Mouse (Mus musculus) frontal cortex, postnatal 36 days (tissue): ENCODE data around the gene Mapt.
"Not testable (repeated sequence)": the region's sequence is repeated elsewhere in the genome, so short reads cannot be mapped to it uniquely, and the experiment has no call there.

Source experiments
- DNase-seq, 2 experiments: peaks; one replicate each; pipeline ENCODE4 v3.0.0; 2022; ENCODE audit warnings: low spot score in 2 of 2

Mapt gene

GRCm38 (mm10) chr11:104231041-104231911 lies at the start of gene Mapt:
TSS of gene Mapt (plus strand) at chr11:104231390.
- DNase-seq: peak; percentile 93 to 94

- DNase-seq: no peak
Measured at GRCm38 (mm10) chr11:104182141-104182540, 49.0 kb upstream of the Mapt start.

- DNase-seq: no peak
Measured at GRCm38 (mm10) chr11:104186135-104186836, 44.9 kb upstream of the Mapt start, which contains the start of gene Sppl2c. TSS of gene Sppl2c (plus strand) at chr11:104186327.

- no peak for DNase-seq
Measured at GRCm38 (mm10) chr11:104186837-104187150, 44.4 kb upstream of the Mapt start.

GRCm38 (mm10) chr11:104187766-104188165 lies 43.4 kb upstream of the Mapt start:
- DNase-seq: no peak

GRCm38 (mm10) chr11:104190008-104190407 lies 41.2 kb upstream of the Mapt start:
- DNase-seq: no peak

- no peak for DNase-seq
Measured at GRCm38 (mm10) chr11:104195382-104195781, 35.8 kb upstream of the Mapt start.

- DNase-seq: peak; percentile 92 to 97
Measured at GRCm38 (mm10) chr11:104195791-104196190, 35.4 kb upstream of the Mapt start.

GRCm38 (mm10) chr11:104197861-104198260 lies 33.3 kb upstream of the Mapt start:
- DNase-seq: no peak

- DNase-seq: no peak
Measured at GRCm38 (mm10) chr11:104203271-104203670, 27.9 kb upstream of the Mapt start.

GRCm38 (mm10) chr11:104206573-104206972 lies 24.6 kb upstream of the Mapt start:
- DNase-seq: no peak

GRCm38 (mm10) chr11:104209041-104209440 lies 22.1 kb upstream of the Mapt start:
- no peak for DNase-seq

GRCm38 (mm10) chr11:104211251-104211650 lies 19.9 kb upstream of the Mapt start:
- DNase-seq: no peak

- not testable (repeated sequence) for DNase-seq
Measured at GRCm38 (mm10) chr11:104214128-104214527, 17.1 kb upstream of the Mapt start.

- DNase-seq: no peak
Measured at GRCm38 (mm10) chr11:104218075-104218474, 13.1 kb upstream of the Mapt start.

- DNase-seq: no peak
Measured at GRCm38 (mm10) chr11:104220291-104220690, 10.9 kb upstream of the Mapt start.

- no peak for DNase-seq
Measured at GRCm38 (mm10) chr11:104221751-104222150, 9.4 kb upstream of the Mapt start.

GRCm38 (mm10) chr11:104223301-104223700 lies 7.9 kb upstream of the Mapt start:
- no peak for DNase-seq

GRCm38 (mm10) chr11:104229391-104229790 lies 1.8 kb upstream of the Mapt start:
- DNase-seq: no peak

- no peak for DNase-seq
Measured at GRCm38 (mm10) chr11:104230066-104230778, 968 bp upstream of the Mapt start.

GRCm38 (mm10) chr11:104232141-104233061 lies 1.2 kb downstream of the Mapt start:
- DNase-seq: peak; percentile 74 to 76
